Mouse (Mus musculus): ENCODE measurements around the gene Dlk2.

The Dlk2 gene

GRCm38 (mm10) chr17:46273803-46274236, 23.4 kb upstream of the Dlk2 start:
- DNase-seq (ENCODE audit: low read depth) = peak; percentile 86

DNA sequence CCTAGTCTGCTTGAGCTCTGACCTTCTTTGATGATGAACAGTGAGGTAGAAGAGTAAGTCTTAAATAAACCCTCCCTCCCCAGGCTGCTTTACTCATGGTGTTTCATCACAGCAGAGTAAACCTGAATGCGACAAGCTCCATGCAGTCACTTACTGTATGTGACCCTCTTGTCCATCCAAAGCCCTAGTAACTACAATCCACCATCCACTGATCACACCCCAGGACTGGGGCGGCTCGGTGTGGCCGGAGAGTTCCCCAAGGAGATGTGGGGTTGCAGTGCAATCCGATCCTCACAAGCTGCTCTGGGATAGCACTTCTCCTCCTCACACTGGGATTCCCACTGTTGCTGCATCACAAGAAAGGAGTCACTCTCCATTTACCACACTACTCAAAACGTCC, 22.8 kb upstream of the Dlk2 start:
- DNase-seq (ENCODE audit: low read depth) = no peak

DNA sequence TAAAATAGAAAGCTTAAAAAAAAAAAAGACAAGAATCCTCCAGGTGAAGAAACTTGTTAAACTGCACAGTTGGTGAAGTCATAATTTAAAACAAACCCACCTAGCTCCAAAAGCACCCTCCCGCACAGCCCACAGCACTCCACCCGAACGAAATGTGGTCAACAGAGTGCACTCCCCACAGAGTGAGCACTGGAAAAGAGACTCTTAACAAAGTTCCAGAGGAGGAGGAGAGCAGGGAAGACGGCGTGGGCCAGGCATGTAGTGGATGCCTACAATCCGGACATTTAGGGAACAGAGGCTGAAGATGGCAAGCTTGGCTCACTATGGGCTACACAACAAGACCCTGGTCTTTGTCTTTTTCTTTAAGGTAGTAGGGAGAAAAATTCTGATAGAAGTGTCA, 22.2 kb upstream of the Dlk2 start:
- DNase-seq (ENCODE audit: low read depth) = no peak

- no peak for DNase-seq (ENCODE audit: low read depth)
These were observed 21.7 kb upstream of the Dlk2 start for GRCm38 (mm10) chr17:46275506-46275905.

GRCm38 (mm10) chr17:46277586-46277985, 19.6 kb upstream of the Dlk2 start:
- no peak for DNase-seq (ENCODE audit: low read depth)

GRCm38 (mm10) chr17:46278011-46278765, 19.0 kb upstream of the Dlk2 start:
- no peak for DNase-seq (ENCODE audit: low read depth)

GRCm38 (mm10) chr17:46282483-46283123, 14.6 kb upstream of the Dlk2 start, which contains the start of gene Tjap1:
Tjap1 (minus strand) TSS chr17:46283026.
- peak; percentile 57 for DNase-seq (ENCODE audit: low read depth)

DNA sequence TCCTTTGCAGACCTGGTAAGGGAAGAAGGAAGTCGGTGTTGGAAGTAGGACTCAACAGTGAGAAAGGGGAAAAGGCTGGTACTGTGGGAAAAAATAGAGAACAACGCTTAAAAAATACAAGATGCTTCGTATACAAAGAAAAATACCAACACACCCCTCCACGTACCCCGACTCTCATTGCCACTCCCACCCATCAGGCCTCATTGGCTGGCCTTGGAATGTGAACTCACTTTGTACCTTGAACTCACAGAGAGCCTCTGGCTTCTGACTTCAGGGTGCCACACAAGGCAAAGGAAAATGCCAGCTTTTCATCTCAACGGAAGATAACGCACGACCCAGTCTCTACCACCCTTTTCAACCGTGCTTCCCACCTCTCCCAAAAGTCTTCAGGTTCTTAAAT, 14.1 kb upstream of the Dlk2 start:
- no peak for DNase-seq (ENCODE audit: low read depth)

- DNase-seq (ENCODE audit: low read depth) = no peak
These were observed 13.3 kb upstream of the Dlk2 start for GRCm38 (mm10) chr17:46283911-46284310.

DNA sequence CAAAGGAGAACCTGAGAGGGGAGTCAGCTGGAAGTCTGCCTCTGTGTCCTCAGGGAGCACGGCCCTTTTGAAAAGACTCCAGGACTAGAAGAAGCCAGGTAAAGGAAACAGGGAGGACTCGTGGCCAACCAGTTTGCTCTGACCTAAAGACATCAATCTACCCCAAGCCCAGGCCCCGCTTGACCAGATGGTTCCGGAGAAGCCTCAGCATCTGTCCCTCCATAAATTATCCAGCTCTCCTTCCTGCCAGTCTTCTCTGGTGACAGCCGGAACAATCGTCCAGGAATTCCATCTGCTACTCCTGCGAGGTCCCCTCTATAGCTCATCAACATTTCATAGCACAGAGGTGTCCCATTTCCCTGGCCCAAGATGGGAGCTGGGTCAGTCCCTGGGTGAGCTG, 12.6 kb upstream of the Dlk2 start:
- no peak for DNase-seq (ENCODE audit: low read depth)

GRCm38 (mm10) chr17:46285407-46285806, 11.8 kb upstream of the Dlk2 start:
- DNase-seq (ENCODE audit: low read depth) = no peak

DNA sequence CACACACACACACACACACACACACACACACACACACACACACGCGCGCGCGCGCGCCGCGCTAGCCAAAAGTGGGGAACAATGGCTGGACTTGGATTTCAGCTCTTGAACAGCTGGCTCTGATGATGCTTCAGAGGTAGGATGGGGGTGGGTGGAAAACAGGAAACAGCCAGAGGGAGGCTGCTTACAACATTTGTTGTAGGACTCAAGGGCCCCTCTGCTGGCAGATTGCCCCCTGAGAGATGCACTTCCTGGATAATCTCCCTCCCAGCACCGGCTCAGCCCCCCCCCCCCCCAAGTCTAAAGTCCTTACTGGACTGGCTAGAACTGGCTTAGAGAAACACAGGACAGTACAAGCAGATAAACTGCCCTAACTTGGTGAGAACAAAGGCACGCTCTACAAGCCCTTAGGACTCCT, 9.5 kb upstream of the Dlk2 start:
- no peak for DNase-seq (ENCODE audit: low read depth)

DNA sequence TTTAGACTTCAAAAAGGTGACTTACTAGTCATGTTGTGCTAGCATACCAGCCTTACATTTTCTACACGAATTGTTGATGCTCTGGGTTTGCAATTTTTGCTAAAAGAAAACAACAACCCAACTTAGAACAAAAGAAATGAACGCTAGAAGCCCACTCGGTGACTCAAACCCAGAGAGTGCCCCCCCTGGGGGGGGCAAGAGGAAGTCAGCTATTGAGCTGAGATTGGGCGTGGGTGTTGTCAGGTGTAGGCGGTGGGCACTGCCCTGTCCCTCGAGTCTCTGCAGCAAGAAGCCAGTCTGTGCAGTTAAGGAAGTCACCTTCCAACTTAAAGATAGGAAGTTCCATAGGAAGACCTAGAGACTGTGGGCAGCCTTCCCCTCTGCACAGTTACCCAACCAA, 620 bp upstream of the Dlk2 start:
- DNase-seq (ENCODE audit: low read depth) = no peak

- no peak for DNase-seq (ENCODE audit: low read depth)
These were observed 225 bp upstream of the Dlk2 start for GRCm38 (mm10) chr17:46297028-46297363.

DNA sequence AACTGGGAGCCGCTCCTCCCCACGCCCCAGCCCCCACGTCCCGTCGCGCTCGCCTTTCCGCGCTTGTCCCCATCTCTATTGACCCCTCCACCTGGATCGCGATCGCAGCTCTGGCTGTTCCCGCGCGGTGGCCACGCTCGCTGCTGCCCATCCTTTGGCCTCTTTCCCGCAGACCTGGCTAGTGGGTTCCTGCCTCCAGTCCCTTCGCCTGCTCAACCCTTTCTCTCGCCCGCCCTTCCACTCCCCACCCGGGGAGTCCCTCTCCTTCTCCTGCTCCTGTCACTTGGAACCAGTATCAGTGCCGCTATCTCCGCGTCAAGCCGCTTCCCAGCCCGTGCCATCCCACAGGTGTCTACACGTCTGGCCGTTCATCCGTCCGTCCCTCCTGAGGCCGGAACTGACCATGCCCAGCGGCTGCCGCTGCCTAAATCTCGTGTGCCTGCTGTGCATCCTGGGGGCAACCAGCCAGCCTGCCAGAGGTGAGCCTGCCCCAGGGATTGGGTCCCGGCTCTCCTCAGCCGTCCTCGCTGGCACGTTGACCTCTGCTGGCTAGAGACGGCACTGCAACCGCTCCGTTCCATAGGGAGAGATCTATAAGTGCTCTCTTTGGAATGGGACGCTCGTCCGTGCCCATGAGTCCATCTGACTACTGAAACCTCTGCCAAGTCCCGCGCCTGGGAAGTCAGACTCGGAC, 1.1 kb downstream of the Dlk2 start:
- no peak for DNase-seq (ENCODE audit: low read depth)

- no peak for DNase-seq (ENCODE audit: low read depth)
These were observed 4.7 kb downstream of the Dlk2 start for GRCm38 (mm10) chr17:46301892-46302291.

- DNase-seq (ENCODE audit: low read depth) = no peak
These were observed 7.0 kb downstream of the Dlk2 start for GRCm38 (mm10) chr17:46304184-46304583.

- DNase-seq (ENCODE audit: low read depth) = no peak
These were observed 9.7 kb downstream of the Dlk2 start for GRCm38 (mm10) chr17:46306956-46307355.

DNA sequence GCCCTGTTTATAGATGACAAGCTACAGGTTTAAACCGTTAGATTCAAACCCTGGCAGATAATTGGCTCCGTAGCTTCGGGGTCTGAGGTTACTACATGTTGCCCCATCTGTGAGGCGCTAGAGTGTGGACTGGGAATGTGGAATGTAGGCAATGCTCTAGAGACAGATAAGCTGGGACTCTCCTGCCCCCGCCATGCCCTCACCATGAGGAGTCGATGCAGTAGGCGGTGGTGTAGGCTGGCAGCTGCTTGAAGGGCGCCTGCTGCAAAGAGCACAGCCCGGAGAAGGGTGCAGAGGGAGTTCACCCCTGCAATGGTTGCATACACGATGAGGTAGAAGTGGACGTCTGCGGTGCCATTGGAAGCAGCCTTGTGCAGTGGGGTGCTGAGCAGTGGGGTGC, 12.6 kb downstream of the Dlk2 start:
- no peak for DNase-seq (ENCODE audit: low read depth)

GRCm38 (mm10) chr17:46310515-46310914, 13.3 kb downstream of the Dlk2 start:
- DNase-seq (ENCODE audit: low read depth) = no peak

GRCm38 (mm10) chr17:46313135-46313715, 16.0 kb downstream of the Dlk2 start:
- DNase-seq (ENCODE audit: low read depth) = no peak

DNA sequence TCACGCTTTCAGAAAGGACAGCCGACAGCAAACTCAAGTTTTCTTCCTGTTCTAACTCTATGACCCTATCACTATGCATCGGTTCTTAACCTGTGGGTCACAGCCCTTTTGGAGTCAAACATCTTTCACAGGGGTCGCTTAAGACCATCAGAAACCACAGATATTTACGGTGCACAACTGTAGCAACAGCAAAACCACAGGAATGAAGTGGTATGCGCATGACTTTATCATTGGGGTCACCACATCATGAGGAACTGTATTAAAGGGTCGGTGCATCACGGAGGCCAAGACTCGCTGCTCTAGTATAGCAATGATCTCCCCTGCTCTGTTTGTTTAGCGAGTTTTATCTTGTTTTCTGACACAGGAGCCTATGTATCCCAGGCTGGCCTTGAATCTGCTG, 18.6 kb downstream of the Dlk2 start:
- DNase-seq (ENCODE audit: low read depth) = no peak

- DNase-seq (ENCODE audit: low read depth) = no peak
These were observed 23.3 kb downstream of the Dlk2 start for GRCm38 (mm10) chr17:46320492-46320891.
